Mouse (Mus musculus) cortical plate, adult 2 months (tissue): Measurements from ENCODE around the gene Faap100.

Source experiments
- CTCF ChIP-seq: fragments of 200-500 bp; IDR thresholded peaks from 2 replicates; pipeline ENCODE4 v1.5.1; 2011; ENCODE audit warnings: mild to moderate bottlenecking, control low read depth, low read length; ENCODE audit not compliant: insufficient read depth; ENCODE audit errors: extremely low read depth
- POLR2A ChIP-seq: fragments of 200-500 bp; IDR thresholded peaks from 2 replicates; pipeline ENCODE4 v1.6.1; 2011; ENCODE audit warnings: mild to moderate bottlenecking, low read length, control low read depth; ENCODE audit not compliant: insufficient read depth; ENCODE audit errors: extremely low read depth

- TF ChIP-seq CTCF (no peak), POLR2A (no peak)
Measured at GRCm38 (mm10) chr11:120373820-120374586, 4.6 kb downstream of the Faap100 start.
